Mouse (Mus musculus) intestine, embryonic 14.5 days (tissue): ENCODE results near the gene Akr1b10. TPM values are rescaled to one million over a fixed set of nuclear protein-coding genes. Genes with fewer than 3 reads are reported as not detected.
"Not testable (repeated sequence)": the region's sequence is repeated elsewhere in the genome, so short reads cannot be mapped to it uniquely, and the experiment has no call there.

Experiments
- ATAC-seq: fragments of 200-750 bp; cut with Nextera tagmentation; replicated peaks from 2 replicates; pipeline ENCODE4 v1.8.0; 2017; ENCODE audit warnings: low read depth, moderate number of reproducible peaks, moderate TSS enrichment, moderate library complexity; ENCODE audit not compliant: low FRiP score, low TSS enrichment
- DNase-seq: peaks from one replicate; pipeline ENCODE4 v3.0.0-alpha.2; 2018; ENCODE audit warnings: low spot score
- H3K27ac ChIP-seq: fragments of 300-500 bp; sonication (generic); 2 replicates; pipeline ENCODE4 v1.5.1; 2014; ENCODE audit warnings: low read depth, mild to moderate bottlenecking, control low read depth
- H3K27me3 ChIP-seq: fragments of 300-500 bp; sonication (generic); replicated peaks from 2 replicates; pipeline ENCODE4 v1.6.1; 2014; ENCODE audit warnings: low read length, control low read depth; ENCODE audit not compliant: control insufficient read depth, insufficient read depth
- H3K36me3 ChIP-seq: fragments of 300-500 bp; sonication (generic); 2 replicates; pipeline ENCODE4 v1.6.1; 2014; ENCODE audit warnings: low read length, control low read depth; ENCODE audit not compliant: control insufficient read depth, insufficient read depth
- H3K4me1 ChIP-seq: fragments of 300-500 bp; sonication (generic); replicated peaks from 2 replicates; pipeline ENCODE4 v1.6.1; 2014; ENCODE audit warnings: low read length, control low read depth, mixed read lengths; ENCODE audit not compliant: control insufficient read depth, insufficient read depth
- H3K4me2 ChIP-seq: fragments of 300-500 bp; sonication (generic); 2 replicates; pipeline ENCODE4 v1.6.1; 2014; ENCODE audit warnings: low read length
- H3K4me3 ChIP-seq: fragments of 300-500 bp; sonication (generic); 2 replicates; pipeline ENCODE4 v1.5.1; 2014; ENCODE audit warnings: low read depth, low read length, control low read depth, mixed read lengths
- H3K9ac ChIP-seq: fragments of 300-500 bp; sonication (generic); 2 replicates; pipeline ENCODE4 v1.6.1; 2014; ENCODE audit warnings: mild to moderate bottlenecking, low read length
- H3K9me3 ChIP-seq: fragments of 300-500 bp; sonication (generic); 2 replicates; pipeline ENCODE4 v1.6.1; 2016; ENCODE audit warnings: low read length, control low read depth; ENCODE audit not compliant: control insufficient read depth
- WGBS: fragments of 180-500 bp; shearing (Covaris S2); extraction: QIAGEN DNeasy Blood & Tissue Kit; methylation state at CpG from one replicate; pipeline ENCODE4 v1.1.7; 2014; 5-methylcytosine and 5-hydroxymethylcytosine counted together
- polyA plus RNA-seq: library from polyadenylated mRNA; unstranded; fragments of >200 nt; fragmentation: Nextera tagmentation; extraction: Ambion mirVana; gene quantifications from 2 replicates; pipeline ENCODE4 v1.2.1, GENCODE M21; 2014

Akr1b10 gene
- polyA plus RNA-seq, 1 experiment from 2014 or later, result 17.0 TPM

DNA sequence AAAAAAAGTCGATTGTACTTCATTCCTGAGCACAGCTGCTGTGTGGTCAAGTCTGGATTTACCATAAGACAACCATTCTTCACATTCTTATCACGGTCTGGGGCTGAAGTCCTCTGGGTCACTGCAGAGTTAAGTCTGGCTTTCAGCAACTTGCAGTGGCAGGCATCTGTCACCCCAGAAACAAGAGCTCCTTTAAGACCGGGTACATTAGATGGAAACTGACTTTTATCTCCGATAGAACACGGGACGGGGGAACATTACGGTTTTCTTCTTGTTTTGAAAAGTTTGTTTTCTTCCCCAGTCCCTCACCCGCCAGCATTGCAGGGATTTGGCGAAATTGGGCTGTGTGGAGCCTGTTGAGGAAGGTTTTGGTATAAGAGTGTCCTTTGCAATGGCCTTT lies 28.2 kb upstream of the Akr1b10 start:
- no peak for ATAC-seq
- H3K27ac ChIP-seq, result no peak overlapping the region
- no peak overlapping the region for H3K9ac ChIP-seq
- H3K4me2 ChIP-seq, result no peak overlapping the region
- H3K4me1 ChIP-seq, result 0 out of 2 replicates have a peak, but pooled peaks cover 8% of the 10 kb centered on the region
- DNase-seq, result no peak
- 80% methylated on average over 9 of the region's 9 CpGs for WGBS
- H3K4me3 ChIP-seq, result no peak overlapping the region
- no peaks in the 10 kb centered on the region for H3K36me3 ChIP-seq
- no peaks in the 10 kb centered on the region for H3K27me3 ChIP-seq
- H3K9me3 ChIP-seq, result no peaks in the 10 kb centered on the region

GRCm38 (mm10) chr6:34364217-34365136 lies 19.5 kb upstream of the Akr1b10 start:
- no peaks in the 10 kb centered on the region for H3K4me1 ChIP-seq
- H3K9ac ChIP-seq, result no peak overlapping the region
- no peaks in the 10 kb centered on the region for H3K27me3 ChIP-seq
- no peak for DNase-seq
- no peaks in the 10 kb centered on the region for H3K9me3 ChIP-seq
- no peak overlapping the region for H3K4me3 ChIP-seq
- H3K4me2 ChIP-seq, result no peak overlapping the region
- H3K36me3 ChIP-seq, result no peaks in the 10 kb centered on the region
- ATAC-seq, result no peak
- no peak overlapping the region for H3K27ac ChIP-seq
- 85% methylated on average over 12 of the region's 12 CpGs for WGBS

DNA sequence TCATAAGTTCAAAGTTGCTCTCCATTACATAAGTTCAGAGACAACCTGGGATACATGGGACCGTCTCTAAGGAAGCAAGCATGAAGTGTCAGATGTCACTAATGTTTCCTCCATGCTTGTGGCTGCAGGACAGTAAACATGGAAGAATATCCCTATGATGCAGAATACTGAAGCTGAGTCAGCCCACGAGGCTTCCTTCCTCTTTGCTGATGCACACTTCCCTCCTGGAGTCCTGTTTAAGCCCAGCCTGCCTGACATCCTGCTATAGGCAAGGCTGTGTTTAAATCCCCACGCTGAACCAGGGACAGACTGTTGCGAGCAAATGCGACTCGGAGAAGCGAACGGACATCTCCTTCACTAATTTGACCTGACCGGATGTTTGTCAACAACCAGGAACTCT lies 16.0 kb upstream of the Akr1b10 start:
- Histone ChIP-seq H3K4me3 (no peak overlapping the region), H3K4me1 (no peaks in the 10 kb centered on the region), H3K27me3 (no peaks in the 10 kb centered on the region), H3K9me3 (no peaks in the 10 kb centered on the region), H3K4me2 (no peak overlapping the region), H3K9ac (no peak overlapping the region), H3K36me3 (no peaks in the 10 kb centered on the region), H3K27ac (no peak overlapping the region)
- DNase-seq (no peak), ATAC-seq (no peak)
- 77% methylated on average over 9 of the region's 9 CpGs for WGBS

GRCm38 (mm10) chr6:34370081-34370480 lies 13.9 kb upstream of the Akr1b10 start:
- Histone ChIP-seq H3K27me3 (no peaks in the 10 kb centered on the region), H3K4me1 (no peaks in the 10 kb centered on the region), H3K4me2 (no peak overlapping the region), H3K27ac (no peak overlapping the region), H3K4me3 (no peak overlapping the region), H3K36me3 (no peaks in the 10 kb centered on the region), H3K9ac (no peak overlapping the region), H3K9me3 (no peaks in the 10 kb centered on the region)
- ATAC-seq, result no peak
- 82% methylated on average over 8 of the region's 8 CpGs for WGBS
- no peak for DNase-seq

DNA sequence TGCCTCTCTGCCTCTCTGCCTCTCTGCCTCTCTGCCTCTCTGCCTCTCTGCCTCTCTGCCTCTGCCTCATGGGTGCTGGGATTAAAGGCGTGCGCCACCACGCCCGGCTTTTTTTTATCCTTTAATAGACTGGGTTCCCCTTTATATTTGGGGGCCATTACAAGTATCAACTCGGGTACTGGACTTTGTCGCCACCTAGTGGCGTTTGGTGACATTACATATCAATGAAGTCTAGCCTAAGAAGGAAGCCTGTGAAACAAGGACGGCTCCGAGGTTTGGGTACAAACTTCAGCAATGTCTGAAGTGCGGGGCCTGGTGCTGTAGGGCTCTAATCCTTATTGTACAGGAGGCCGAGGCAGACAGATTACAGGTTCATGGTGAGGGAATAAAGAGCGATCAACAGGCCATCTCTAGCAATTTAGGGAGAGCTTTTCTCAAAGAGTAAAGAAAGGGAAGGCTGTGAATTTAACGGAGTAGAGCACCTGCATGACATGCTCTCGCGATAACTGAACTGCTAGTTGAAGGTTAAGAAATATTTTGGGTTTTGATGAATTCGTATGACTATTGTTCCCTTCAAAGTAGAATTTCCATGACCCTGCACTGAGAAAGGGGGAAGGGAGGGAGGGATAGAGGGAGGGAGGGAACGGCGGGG lies 12.2 kb upstream of the Akr1b10 start:
- no peaks in the 10 kb centered on the region for H3K4me1 ChIP-seq
- no peaks in the 10 kb centered on the region for H3K27me3 ChIP-seq
- no peak overlapping the region for H3K9ac ChIP-seq
- no peak overlapping the region for H3K27ac ChIP-seq
- no peaks in the 10 kb centered on the region for H3K36me3 ChIP-seq
- H3K4me2 ChIP-seq, result peak overlapping the region; percentile 35; the same call in 1 of the 2 replicates
- WGBS, result 29% methylated on average over 18 of the region's 18 CpGs
- DNase-seq (peak; percentile 87), ATAC-seq (0 out of 2 replicates have a peak, but pooled peaks have one; percentile 36)
- no peak overlapping the region for H3K4me3 ChIP-seq
- no peaks in the 10 kb centered on the region for H3K9me3 ChIP-seq

GRCm38 (mm10) chr6:34373841-34374240 lies 10.2 kb upstream of the Akr1b10 start:
- H3K4me3 ChIP-seq, result no peak overlapping the region
- no peaks in the 10 kb centered on the region for H3K4me1 ChIP-seq
- no peaks in the 10 kb centered on the region for H3K36me3 ChIP-seq
- DNase-seq (no peak), ATAC-seq (no peak)
- no peak overlapping the region for H3K27ac ChIP-seq
- H3K27me3 ChIP-seq, result no peaks in the 10 kb centered on the region
- no peak overlapping the region for H3K9ac ChIP-seq
- no peaks in the 10 kb centered on the region for H3K9me3 ChIP-seq
- 77% methylated on average over 7 of the region's 7 CpGs for WGBS
- H3K4me2 ChIP-seq, result no peak overlapping the region

GRCm38 (mm10) chr6:34375888-34376287 lies 8.1 kb upstream of the Akr1b10 start:
- not testable (repeated sequence) for DNase-seq, H3K36me3 ChIP-seq, H3K9me3 ChIP-seq, ATAC-seq, H3K27ac ChIP-seq, H3K4me2 ChIP-seq, H3K4me1 ChIP-seq, H3K9ac ChIP-seq, H3K27me3 ChIP-seq, H3K4me3 ChIP-seq
- WGBS, result 82% methylated on average over 5 of the region's 5 CpGs

DNA sequence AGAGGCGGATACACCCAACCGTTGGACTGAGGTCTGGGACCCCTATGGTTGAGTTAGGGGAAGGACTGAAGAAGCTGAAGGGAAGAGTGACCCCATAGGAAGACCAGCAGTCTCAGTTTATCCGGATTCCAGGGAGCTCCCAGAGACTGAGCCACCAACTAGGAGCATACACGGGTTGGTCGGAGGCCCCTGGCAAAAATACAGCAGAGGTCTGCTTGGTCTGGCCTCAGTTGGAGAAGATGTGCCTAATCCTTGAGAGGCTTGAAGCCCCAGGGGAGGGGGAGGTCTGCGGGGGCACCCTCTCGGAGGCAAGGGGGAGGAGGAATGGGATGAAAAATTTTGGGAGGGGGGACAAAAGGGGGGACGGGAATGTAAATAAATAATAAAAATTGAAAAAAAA lies 617 bp upstream of the Akr1b10 start:
- Histone ChIP-seq H3K4me1 (no peaks in the 10 kb centered on the region), H3K9me3 (no peaks in the 10 kb centered on the region), H3K9ac (no peak overlapping the region), H3K27ac (no peak overlapping the region), H3K27me3 (no peaks in the 10 kb centered on the region), H3K4me2 (peak overlapping the region; percentile 82), H3K4me3 (0 out of 2 replicates have a peak overlapping the region, but pooled peaks have one; percentile 41), H3K36me3 (peaks cover 3% of the 10 kb centered on the region)
- WGBS, result 46% methylated on average over 8 of the region's 8 CpGs
- no peak for ATAC-seq
- DNase-seq, result no peak
